Mouse (Mus musculus): ENCODE results near the gene Zfp710.
"Not testable (repeated sequence)": the region's sequence is repeated elsewhere in the genome, so short reads cannot be mapped to it uniquely, and the experiment has no call there.

Zfp710 gene

DNA sequence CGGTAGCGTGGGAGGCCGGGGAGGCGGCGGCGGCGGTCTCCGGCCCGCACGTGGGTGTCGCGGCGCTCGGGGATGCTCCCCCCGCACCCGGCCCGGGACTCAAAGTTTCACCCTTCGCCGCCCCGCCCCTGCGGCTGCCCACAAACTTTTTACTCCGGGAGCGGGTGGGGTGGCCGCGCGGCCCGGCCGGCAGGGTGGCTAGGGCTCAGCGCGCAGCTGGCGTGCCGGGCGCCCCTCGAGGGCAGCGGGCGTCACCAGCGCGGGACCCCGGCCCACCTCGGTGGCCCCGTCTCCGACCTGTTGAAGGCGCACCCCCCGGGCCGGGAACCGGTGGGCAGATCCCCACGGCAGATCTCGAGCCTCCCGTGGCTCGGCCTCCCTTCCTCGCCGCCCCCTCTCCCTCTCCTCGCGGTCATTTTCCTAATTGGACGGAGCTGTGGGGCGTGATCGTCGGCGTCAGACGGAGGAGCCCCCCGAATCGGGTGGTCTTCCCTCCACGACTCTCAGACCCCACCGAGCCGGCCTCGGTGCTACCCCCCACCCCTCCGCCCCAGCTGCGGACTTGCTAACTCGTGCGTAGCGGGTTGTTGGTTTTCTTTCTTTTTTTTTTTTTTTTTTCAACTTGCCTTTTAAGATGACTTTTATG lies 2.5 kb downstream of the Zfp710 start:
- peak; percentile 82 for DNase-seq

DNA sequence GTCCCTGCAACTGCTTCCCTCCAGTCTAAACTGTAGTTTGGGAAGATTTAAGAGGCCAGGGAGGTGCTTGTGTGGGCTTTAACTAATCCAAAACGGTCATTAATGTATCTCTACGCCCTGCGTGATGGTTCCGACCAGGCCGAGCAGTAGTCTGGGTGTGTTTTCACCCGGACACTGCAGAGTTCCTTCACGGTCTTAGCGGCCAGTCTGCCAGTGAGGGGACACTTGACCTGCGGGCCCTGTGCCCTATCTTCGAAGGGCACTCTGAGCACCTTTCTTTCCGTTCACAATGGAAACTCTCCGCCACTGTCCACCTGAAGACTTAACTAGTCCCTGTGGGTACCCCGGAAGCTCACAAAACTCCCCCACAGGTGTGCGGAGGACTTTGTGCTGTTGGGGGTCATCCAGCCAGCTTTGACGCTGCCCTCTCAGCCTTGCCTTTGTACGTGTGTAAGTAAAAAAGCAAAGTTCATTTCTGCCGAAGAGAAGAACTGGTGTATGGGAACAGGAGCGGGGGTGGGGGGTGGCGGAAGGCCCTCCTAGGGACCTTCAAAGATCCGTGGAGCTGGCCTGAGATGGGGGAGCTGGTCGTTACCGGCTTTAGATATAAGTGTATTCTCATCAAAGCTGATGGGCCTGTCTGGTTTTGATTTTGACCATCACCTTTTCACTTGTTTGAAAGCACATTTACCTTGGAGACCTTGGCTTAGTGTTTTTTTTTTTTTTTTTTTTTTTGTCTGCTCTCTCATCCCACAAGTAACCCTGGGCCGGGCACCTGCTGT lies 3.2 kb downstream of the Zfp710 start:
- DNase-seq, result peak; percentile 46

DNA sequence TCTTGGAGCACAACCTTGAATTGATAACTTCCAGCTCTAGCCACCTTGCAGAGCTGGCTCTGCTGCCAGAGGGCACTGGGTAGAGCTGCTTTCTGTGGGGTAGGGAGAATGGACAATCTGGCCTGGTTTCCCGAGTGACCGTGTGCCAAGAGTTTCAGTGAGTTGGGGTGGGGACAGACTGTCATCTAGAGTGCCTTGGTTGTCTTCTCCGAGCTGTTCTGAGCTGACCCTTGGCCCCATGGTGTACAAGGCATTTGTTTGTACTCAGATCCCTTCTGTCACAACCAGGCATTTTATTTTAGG lies 3.8 kb downstream of the Zfp710 start:
- DNase-seq, result no peak

DNA sequence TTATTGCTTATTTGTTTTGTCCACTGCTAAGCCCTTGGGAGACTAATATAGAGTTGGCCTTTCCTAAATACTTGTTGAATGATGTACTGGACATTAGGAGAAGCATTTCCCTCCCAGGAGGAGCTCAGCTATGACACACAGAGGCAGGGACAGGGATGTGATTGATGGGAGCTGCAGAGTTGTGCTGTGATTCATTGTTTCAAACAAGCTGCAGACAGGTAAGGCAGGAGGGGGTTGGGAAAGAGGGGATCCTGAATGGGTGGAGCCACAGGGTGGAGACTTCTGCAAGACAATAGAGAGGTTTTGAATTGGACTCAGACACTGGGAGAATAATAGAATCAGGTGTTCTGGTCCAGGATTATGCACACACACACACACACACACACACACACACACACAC lies 5.4 kb downstream of the Zfp710 start:
- DNase-seq, result no peak

DNA sequence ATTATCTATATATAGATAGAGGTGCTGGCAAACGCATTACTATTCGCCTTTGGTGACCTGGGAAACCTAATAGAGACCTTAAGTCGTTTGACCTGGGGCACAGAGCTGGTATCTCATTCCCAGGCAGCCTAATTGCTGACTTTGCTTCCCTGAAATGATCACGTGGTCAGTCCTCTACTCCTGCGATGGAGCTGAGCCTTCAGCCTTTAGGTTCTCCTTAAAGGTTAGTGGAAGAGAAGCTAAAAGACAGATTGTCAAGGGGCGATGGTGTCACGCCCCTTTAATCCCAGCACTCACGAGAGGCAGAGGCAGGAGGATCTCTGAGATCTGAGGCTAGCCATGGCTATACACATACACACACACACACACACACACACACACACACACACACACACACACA lies 5.9 kb downstream of the Zfp710 start:
- DNase-seq, result no peak

DNA sequence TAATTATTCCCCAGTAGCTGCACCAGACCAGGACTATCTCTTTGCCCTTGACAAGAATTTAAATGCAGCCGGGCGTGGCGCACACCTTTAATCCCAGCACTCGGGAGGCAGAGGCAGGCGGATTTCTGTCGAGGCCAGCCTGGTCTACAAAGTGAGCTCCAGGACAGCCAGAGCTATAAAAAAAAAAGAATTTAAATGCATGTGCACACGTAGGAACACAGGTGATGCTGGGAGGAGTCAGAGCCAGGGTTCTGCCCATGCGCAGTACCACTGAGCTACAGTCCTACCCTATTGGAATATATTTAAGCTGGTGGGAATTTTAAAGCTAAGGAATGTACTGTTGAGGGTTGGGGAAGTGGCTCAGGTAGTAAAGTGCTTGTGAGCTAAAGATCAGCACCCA lies 6.4 kb downstream of the Zfp710 start:
- no peak for DNase-seq

DNA sequence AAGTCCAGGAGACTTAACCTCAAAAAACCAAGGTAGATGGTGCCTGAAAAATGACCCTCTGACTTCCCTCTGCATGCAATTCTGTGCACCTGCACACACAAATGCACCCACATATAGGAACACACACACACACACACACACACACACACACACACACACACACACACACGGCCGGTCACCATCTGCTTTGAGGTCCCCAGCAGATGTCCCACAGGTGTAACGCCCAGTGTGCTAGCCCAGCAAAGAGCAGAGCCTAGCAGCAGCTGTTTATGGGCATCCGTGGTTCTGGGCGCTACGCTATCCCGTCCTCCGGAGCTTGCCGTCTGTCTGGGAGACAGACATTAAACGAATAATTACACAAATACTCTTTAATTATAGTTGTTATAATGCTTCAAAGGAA lies 6.9 kb downstream of the Zfp710 start:
- no peak for DNase-seq

DNA sequence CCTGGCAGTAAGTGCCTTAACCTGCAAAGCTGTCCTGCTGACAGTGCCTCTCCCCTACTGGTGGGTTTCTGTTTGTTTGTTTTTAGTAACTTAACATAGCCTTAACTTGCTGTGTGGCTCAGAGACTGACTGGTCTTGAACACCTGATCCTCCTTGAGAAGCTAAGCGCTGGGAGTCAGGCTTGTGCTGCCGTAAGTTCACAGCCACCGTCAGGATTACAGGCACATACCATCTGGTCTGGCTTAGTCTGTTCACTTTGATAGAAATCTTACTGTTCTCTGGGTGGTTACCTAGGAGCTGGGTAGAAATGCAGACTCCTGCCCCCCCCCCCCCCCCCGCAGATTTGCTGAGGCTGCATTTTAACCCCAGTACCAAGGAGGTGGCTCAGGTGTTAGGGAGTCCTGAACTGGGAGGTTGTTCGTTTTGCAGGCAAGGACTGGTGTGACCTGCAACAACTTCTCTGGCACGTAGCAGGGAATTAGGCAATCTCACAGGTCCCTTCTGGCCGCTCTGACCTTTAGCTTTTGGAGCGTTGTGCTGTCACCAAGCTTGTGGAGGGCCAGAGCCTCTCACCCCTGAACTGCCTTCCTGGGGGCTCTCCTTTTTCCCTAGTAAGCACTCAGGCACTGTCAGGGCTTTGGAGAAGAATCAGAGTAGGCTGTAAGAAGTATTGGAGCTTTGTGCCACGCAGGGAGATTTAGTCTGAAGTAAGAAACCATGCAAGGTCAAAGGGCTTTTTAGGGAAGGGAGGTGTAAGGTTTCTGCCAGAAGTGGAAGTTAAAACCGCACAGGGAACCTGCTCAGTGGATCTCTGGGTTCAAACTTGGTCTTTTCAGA lies 7.8 kb downstream of the Zfp710 start:
- peak; percentile 38 for DNase-seq

DNA sequence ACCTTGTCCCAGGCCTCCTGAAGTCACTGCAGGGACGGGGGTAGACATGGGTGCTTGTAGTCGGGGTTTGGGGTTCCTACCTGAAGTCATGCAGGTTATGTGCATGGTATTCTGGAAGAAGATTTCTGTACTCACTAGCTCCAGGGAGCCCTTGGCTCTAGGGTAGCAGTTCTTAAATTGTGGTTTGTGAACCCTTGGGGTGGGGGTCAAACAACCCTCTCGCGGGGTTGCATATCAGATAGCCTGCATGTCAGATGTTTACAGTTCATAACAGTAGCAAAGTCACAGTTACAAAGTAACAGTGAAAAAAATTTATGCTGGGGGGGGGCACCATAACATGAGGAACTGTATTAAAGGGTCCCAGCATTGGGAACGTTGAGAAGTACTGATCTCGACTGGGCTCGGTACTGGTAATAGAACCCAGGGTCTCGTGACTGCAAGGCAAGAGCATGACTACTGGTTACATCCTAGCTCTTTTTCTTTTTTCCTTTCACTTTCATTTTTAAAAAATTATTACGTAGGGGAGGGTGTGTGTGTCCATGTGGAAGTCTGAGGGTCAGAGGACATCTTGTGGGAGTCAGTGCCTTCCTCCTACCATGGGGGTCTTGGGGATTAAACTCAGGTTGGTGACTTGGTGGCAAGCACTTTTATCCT lies 8.6 kb downstream of the Zfp710 start:
- DNase-seq, result peak; percentile 46

DNA sequence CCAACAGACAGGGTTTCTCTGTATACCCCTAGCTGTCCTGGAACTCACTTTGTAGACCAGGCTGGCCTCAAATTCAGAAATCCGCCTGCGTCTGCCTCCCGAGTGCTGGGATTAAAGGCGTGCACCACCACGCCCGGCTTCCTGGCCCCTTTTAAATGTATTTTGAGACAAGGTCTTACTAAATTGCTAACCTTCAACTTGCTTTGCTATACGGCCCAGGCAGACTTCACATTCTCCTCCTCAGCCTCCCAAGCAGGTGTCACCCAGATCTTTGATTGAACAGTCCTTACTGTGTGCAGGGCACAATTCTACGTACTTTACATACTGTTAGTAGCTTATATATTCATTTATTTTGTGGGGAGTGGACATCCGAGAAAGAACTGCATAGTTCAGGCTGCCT lies 9.2 kb downstream of the Zfp710 start:
- DNase-seq, result no peak

DNA sequence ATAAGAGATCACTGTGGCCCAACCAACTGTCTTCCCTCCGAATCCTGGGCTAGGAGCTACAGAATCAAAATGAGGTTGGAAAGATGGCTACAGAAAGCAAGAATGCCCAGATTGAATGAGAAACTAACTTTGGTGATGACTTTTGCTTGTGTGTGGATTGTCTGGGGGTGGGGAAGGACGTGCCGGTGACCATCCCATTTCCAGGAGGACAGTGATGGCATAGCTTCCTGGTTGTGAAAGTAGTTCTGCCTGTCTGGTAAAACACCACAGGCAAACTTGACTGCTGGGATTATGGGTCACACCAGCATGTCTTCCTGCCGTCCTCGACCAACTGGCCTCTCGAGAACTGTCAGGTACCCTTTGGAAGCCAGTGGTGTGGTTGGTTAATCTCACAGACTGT lies 10.5 kb downstream of the Zfp710 start:
- no peak for DNase-seq

DNA sequence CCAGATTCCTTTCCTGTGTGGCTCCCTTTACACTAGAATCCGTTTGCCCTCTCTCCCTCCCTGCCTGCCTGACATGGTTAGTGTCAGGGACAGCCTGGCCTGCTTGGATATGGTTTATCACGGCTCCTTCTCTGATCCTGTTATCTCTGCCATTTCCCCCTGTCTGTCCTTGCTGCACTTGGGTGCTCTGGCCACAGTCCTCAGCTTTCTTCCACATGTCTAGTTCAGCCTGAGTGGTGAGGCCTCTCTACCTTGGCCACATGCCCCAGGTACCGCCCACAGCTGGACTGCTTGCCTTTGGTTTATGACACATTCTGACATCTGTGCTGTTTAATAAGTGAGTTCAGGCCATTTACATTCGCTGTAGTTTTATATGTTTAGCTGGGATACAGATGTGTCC lies 11.1 kb downstream of the Zfp710 start:
- no peak for DNase-seq

DNA sequence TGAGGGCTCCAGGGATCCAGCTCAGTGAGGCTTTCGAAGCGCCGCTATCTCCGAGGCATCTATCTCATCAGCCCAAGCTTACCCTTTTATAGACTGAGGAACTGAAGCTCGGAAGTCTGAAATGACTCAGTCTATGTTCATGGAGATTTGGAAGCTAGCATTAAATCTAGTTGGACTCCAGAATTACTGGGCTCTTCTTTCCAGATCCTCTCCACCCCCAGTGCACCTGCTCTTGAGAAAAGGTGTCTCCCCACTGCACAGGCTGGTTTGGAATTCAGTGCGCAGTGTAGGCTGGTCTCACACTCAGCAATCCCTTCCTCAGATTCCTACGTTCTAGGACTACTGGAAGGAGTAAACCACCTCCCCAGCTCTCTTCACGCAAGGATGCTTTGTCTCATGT lies 15.1 kb downstream of the Zfp710 start:
- no peak for DNase-seq

DNA sequence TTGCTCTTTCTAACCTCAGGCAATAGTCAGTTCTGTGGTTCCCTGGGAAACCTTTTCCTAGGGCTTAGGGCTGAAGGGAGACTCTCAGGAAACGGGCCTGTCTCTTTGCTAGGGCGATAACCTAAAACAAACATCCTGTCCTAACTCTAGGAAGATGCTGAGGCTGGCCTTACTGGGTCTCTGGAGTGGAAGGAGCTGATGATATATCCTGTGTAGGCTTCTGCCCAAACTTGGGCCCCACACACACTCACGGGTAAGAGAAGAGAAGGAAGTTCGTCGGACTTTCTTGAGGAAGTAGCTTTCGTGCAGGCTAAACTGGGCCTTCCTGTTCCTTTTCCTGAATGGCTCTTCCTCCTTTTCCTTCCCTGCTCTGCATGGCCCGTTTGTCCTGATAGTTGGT lies 19.6 kb downstream of the Zfp710 start:
- no peak for DNase-seq

DNA sequence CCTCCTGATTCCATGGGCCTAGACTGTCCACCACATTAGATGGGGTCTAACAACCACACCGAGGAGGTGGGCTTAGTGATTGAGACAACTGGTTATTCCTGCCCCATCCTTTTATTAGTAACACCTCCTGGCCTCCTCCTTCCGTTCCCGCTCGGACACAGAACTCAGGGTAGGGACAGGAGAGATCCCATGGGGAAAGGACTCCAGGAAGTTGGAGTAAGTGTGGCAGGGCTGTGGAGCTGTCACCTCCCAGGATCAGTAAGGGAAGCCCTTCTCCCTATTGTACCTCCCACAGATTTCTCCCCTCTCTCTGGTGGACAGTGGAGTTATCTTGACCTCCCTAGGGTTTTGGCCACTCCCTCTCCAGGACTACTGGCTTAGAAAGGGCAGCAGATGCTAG lies 22.4 kb downstream of the Zfp710 start:
- no peak for DNase-seq

DNA sequence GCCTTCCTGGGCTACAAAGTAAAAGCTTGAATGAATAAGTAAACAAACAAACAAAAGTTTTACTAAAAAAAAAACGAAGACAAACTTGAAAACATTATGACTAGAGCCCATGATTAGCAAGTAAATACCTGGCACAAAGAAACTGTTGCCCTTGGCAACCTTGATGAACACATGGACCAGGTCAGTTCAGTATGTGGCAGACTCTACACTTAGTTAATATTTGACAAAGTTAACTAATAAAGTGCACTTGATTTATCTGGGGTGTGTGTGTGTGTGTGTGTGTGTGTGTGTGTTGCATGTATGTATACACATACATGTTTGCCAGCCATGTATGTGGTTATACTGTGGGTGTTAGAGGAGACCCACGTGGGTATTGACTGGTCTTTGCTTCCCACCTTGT lies 25.1 kb downstream of the Zfp710 start:
- no peak for DNase-seq

DNA sequence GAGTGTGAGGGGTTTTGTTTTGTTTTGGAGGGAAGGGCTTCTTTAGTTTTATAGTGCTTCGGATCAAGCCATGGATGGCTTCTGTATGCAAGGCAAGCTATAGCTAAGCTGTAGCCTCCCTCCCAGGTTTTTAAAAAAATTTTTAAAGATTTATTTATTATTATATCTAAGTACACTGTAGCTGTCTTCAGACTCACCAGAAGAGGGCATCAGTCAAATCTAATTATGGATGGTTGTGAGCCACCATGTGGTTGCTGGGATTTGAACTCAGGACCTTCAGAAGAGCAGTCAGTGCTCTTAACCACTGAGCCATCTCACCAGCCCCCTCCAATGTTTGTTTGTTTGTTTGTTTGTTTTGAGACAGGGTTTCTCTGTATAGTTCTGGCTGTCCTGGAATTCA lies 25.8 kb downstream of the Zfp710 start:
- not testable (repeated sequence) for DNase-seq

DNA sequence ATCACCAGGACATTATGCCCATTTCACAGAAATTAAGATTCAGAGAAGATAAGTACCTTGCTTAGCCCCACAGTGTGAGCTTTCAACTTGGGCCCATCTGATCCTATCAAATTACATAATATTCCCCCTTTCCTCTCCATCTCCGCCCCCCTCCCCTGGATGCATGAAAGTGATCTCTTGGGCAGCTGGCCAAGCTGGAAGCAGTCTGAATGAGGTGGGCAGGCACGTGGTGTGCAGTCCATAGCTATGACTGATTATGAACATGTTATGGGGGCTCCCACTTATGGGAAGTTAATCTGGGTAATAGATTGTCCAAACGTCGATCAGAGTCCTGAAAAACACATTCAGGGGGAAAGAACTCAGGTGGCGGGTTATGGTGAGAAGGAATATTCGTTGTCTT lies 27.2 kb downstream of the Zfp710 start:
- no peak for DNase-seq

DNA sequence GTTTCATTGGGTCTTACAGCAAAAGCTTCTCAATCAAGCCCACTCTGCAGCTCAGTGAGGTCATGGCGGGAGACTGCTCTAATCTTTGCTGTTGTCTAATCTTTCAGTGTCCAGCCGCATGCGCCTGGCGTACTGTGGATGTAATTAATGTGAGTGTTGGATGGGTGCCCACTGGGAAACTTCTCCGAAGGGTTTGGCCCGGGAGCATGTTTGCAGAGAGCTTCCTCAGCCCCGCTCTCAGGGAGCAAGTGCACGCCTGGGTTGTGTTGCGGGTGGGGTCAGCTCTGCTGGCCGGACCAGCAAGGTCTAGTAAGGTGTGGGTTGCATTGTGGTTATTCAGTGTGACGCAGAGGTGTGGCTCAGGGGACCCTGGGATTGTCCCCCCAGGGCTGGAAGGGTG lies 27.6 kb downstream of the Zfp710 start:
- DNase-seq, result no peak

DNA sequence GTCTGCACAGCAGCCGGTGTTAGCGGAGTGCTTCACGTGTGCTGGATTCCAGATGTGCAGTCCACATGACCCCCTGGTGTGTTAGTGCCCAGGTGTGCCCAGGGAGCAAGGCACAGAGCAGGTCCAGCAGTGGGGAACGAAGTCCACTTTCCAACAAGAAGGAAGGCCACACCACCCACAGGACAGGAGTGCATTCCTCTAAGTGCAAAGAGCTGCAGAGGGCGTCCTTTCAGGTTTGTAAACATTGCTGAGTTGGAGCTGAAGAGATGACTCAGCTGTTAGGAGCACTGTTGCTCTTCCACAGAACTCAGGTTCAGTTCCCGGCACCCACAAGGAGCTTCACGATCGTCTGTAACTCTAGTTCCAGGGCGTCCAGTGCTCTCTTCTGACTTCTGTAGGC lies 28.5 kb downstream of the Zfp710 start:
- no peak for DNase-seq

DNA sequence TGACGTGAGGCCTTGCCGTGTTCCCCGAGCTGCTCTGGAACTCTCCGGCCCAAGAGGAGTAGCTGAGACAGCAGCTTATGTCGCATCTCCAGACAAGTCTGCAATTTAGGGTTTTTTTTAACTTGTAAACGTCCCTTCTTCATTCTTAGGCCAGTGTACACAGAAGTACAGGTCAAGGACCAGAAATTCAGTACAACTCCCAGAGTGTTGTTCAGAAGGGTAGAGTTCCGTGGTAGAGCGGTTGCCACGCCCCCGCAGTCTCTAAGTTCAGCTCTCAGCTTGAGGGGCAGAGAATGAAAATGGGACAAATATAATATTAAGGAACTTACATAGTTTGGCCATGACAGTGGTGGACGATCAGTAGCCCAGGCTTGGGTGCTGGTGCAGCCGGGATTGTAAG lies 31.2 kb downstream of the Zfp710 start:
- DNase-seq, result no peak

DNA sequence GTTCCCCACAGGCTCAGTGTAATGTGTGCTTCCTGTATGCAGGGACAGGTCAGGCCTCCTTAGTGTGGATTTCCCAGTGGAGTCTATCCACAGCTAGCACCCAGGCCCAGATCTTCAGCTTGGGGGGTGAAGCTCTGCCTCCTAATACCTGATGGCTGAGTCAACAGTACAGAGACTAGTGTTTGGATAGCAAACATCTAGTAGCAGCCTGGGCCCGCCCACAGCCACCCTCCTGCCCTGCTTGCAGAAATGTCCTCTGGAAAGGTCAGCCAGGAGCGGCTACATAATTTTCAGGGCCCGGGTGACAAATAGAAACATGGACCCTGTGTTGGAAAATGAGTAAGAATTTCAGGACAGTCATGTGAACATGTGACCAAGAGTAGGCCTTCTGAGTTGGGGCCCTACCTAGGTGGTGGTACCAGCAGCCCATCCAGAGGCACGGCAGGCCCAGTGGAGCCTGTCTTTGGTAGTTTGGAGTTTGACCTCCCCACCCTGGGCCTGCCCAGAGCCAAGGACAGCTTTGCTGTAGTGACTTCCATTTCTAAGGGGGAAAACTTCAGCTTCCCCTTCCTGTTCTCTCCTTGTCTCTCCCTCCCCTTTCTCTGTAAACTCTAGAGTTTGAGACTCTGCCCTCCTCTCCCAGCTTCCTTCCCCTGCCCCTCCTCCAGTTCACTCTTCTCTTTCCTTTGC lies 32.5 kb downstream of the Zfp710 start:
- no peak for DNase-seq

DNA sequence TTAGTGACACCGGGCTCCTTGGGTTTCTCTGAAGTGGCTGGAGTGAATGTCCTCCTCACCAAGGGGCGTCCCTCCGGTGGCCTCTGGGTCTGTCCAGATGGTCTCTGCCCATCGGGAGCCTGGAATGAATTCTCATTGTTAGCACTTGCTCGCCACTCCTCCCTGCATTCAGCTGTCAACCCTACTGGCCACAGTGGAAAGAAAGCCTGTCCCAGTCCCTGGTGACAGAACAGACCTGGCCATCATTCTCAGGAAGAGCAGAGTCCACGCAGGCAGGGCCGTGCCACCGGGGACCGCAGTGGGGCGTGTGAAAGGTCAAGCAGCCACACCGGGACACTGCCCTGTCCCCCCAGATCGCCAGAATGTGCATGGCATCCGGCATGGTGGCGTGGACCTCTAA lies 33.2 kb downstream of the Zfp710 start:
- no peak for DNase-seq

All from thymus, postnatal 4 days (tissue).